Mouse (Mus musculus) layer of hippocampus, postnatal 14 days (tissue): ENCODE data around the gene Ube4a. TPM values are rescaled to one million over a fixed set of nuclear protein-coding genes. Genes with fewer than 3 reads are reported as not detected.
A peak's percentile ranks its signal among the peaks of the same experiment; 100 is the strongest.
"Not testable (repeated sequence)": the region's sequence is repeated elsewhere in the genome, so short reads cannot be mapped to it uniquely, and the experiment has no call there.

ENCODE experiments used
- DNase-seq, 2 experiments: peaks; one replicate each; pipeline ENCODE4 v3.0.0; 2021 to 2022; ENCODE audit warnings: low spot score in 2 of 2, mixed read lengths in 1 of 2
- total RNA-seq, 2 experiments: library from RNA; stranded (reverse); gene quantifications; 2 replicates each; pipeline ENCODE4 v1.2.3; 2021

Ube4a gene
- total RNA-seq, 2 experiments from 2014 or later, result 90.6 to 91.6 TPM

GRCm38 (mm10) chr9:44982081-44982480, 16.7 kb upstream of the Ube4a start:
- no peak for DNase-seq

GRCm38 (mm10) chr9:44981676-44982075, 16.3 kb upstream of the Ube4a start, which contains the start of gene Cd3d:
Gene Cd3d, plus strand, starts transcription at chr9:44981786.
- no peak for DNase-seq

GRCm38 (mm10) chr9:44981104-44981503, 15.7 kb upstream of the Ube4a start:
- DNase-seq, result no peak

GRCm38 (mm10) chr9:44980242-44980641, 14.8 kb upstream of the Ube4a start, which contains the start of gene Cd3g:
Gene Cd3g, minus strand, starts transcription at chr9:44980431.
- no peak for DNase-seq

- DNase-seq, result no peak
These were observed 14.4 kb upstream of the Ube4a start for GRCm38 (mm10) chr9:44979806-44980205.

GRCm38 (mm10) chr9:44977813-44978212, 12.4 kb upstream of the Ube4a start:
- DNase-seq, result no peak

GRCm38 (mm10) chr9:44969450-44969849, 4.0 kb upstream of the Ube4a start:
- DNase-seq, result no peak

GRCm38 (mm10) chr9:44967763-44968162, 2.4 kb upstream of the Ube4a start:
- not testable (repeated sequence) for DNase-seq

- peak; percentile 28 to 69 for DNase-seq
These were observed 1.4 kb upstream of the Ube4a start for GRCm38 (mm10) chr9:44966815-44967242.

GRCm38 (mm10) chr9:44965833-44966466, 550 bp upstream of the Ube4a start:
- DNase-seq, result no peak

GRCm38 (mm10) chr9:44954432-44954831, 11.0 kb downstream of the Ube4a start:
- no peak for DNase-seq

GRCm38 (mm10) chr9:44947836-44948235, 17.6 kb downstream of the Ube4a start:
- no peak for DNase-seq

GRCm38 (mm10) chr9:44946185-44946695, 19.2 kb downstream of the Ube4a start:
- no peak for DNase-seq

- DNase-seq, result no peak
These were observed 23.0 kb downstream of the Ube4a start for GRCm38 (mm10) chr9:44942421-44942820.

GRCm38 (mm10) chr9:44941756-44942155, 23.6 kb downstream of the Ube4a start:
- no peak for DNase-seq

- DNase-seq, result no peak
These were observed 43.9 kb downstream of the Ube4a start for GRCm38 (mm10) chr9:44921543-44921942.

GRCm38 (mm10) chr9:44921123-44921468, 44.3 kb downstream of the Ube4a start:
- no peak for DNase-seq

- peak; percentile 93 to 95 for DNase-seq
These were observed 44.9 kb downstream of the Ube4a start, which contains the start of gene Atp5l for GRCm38 (mm10) chr9:44920374-44921122. Gene Atp5l, minus strand, starts transcription at chr9:44920742.

GRCm38 (mm10) chr9:44919606-44920005, 45.8 kb downstream of the Ube4a start:
- DNase-seq, result no peak

- DNase-seq, result peak in 1 of 2 experiments; percentile 42
These were observed 49.2 kb downstream of the Ube4a start for GRCm38 (mm10) chr9:44916196-44916595.

GRCm38 (mm10) chr9:44914706-44915105, 50.7 kb downstream of the Ube4a start:
- DNase-seq, result no peak

- no peak for DNase-seq
These were observed 54.0 kb downstream of the Ube4a start for GRCm38 (mm10) chr9:44911365-44911764.
